Mouse (Mus musculus): ENCODE results near the gene Clec11a.

Clec11a gene

DNA sequence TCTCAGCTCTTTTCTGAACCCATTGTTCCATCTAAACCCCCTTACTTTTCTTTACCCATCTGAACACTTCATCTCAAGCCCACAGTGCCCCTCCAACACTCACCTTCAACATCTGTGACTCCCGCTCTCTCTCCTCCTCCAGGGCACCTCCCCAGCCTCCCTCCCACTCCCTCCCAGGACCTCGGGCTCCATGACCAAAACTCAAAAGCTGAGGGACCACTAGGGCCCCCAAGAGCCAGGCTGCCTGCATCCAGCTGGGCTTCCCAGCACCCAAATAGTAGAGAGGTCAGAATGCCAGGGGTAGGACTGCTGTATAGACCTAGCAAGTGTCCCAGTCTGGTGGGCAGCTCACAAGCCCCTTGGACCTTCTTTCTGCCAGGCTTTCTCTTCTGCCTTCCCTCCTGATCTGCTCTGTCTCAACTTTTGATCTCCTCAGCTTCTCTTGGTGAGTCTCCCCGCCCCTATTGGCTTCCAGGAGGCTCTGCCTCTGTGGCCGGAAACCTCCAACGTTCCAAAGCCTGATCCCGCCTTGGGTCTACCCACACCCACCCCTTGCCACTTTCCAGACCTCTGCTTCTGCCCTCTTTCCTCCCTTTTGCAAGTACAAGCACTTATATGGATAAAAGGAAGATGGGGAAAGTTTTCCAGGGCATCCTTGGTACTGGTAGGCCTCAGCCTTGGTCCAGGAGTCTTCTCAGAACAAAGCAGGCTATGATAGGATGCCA lies at the start of gene Clec11a:
TSS of gene Clec11a (minus strand) at position 387 of the 725 bp plus-strand sequence.
- DNase-seq = peak; percentile 12

DNA sequence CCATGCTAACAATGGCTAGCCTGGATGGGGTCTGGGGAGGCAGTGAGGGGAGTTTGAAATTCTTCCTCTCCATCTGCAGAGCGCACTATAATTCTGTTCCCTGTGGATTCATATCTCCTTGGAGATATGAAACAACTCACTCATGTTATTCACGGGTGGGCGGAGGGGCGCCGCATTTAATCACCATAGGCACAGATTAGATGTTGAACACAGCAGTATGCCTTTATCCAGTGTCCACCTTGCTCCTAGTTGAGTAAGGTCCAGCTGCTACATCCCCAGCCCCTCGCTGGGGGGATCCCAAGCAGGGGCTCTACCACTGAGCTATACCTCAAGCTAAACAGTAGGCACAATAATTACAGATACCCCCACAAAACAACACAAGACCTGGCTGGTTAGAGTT lies 48.7 kb upstream of the Clec11a start:
- no peak for DNase-seq

DNA sequence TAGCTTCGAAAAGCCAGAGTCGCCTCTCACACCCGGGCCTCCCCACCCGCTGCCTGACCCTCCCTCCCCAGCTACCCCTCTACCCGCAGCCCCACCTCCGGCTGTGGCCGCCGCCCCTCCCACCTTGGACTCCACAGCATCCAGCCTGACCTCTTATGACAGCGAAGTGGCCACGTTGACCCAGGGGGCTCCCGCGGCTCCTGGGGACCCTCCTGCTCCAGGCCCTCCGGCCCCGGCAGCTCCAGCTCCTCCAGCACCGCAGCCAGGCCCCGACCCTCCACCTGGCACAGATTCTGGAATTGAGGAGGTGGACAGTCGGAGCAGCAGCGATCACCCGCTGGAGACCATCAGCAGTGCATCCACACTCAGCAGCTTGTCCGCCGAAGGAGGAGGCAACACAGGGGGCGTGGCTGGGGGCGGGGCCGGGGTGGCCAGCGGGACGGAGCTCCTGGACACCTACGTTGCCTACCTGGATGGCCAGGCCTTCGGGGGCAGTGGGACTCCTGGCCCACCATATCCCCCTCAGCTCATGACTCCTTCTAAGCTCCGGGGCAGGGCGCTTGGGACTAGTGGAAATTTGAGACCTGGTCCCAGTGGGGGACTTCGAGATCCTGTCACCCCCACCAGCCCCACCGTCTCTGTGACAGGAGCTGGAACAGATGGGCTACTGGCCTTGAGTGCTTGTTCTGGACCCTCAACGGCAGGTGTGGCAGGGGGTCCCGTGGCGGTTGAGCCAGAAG lies 47.1 kb upstream of the Clec11a start:
- DNase-seq = no peak

DNA sequence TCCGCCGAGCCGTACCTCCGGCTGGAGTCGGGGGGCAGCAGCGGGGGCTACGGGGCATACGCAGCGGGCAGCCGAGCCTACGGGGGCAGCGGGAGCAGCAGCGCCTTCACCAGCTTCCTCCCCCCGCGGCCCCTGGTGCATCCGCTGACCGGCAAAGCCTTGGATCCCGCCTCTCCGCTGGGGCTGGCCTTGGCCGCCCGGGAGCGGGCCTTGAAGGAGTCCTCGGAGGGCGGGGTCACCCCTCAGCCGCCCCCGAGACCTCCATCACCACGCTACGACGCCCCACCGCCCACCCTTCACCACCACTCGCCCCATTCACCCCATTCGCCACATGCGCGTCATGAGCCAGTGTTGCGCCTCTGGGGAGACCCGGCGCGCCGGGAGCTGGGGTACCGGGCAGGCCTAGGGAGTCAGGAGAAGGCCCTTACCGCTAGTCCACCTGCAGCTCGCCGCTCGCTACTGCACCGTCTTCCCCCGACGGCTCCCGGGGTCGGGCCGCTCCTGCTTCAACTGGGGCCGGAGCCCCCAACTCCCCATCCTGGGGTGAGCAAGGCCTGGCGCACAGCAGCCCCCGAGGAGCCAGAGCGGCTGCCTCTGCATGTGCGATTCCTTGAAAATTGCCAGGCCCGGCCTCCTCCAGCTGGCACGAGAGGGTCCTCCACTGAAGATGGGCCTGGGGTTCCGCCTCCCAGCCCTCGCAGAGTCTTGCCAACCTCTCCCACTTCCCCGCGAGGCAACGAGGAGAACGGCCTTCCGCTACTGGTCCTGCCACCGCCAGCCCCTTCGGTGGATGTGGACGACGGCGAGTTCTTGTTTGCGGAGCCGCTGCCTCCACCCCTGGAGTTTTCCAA lies 46.3 kb upstream of the Clec11a start:
- peak; percentile 17 for DNase-seq

DNA sequence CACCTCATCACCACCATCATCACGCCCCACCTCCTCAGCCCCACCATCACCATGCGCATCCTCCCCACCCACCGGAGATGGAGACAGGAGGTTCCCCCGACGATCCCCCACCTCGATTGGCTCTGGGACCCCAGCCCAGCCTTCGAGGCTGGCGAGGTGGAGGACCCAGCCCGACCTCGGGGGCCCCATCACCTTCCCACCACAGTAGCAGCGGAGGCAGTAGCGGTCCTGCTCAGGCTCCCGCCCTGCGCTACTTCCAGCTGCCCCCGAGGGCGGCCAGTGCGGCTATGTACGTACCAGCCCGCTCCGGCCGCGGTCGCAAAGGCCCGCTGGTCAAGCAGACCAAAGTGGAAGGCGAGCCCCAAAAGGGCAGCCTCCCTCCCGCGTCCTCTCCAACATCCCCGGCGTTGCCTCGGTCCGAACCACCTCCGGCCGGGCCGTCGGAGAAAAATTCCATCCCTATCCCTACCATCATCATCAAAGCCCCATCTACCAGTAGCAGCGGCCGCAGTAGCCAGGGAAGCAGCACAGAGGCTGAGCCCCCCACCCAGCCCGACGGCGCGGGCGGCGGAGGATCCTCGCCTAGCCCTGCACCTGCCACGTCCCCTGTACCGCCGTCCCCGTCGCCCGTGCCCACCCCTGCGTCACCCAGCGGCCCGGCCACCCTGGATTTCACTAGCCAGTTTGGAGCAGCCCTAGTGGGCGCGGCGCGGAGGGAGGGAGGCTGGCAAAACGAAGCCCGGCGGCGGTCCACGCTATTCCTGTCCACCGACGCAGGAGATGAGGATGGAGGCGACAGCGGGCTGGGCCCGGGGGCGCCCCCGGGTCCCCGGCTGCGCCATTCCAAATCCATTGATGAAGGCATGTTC lies 45.4 kb upstream of the Clec11a start:
- peak; percentile 15 for DNase-seq

DNA sequence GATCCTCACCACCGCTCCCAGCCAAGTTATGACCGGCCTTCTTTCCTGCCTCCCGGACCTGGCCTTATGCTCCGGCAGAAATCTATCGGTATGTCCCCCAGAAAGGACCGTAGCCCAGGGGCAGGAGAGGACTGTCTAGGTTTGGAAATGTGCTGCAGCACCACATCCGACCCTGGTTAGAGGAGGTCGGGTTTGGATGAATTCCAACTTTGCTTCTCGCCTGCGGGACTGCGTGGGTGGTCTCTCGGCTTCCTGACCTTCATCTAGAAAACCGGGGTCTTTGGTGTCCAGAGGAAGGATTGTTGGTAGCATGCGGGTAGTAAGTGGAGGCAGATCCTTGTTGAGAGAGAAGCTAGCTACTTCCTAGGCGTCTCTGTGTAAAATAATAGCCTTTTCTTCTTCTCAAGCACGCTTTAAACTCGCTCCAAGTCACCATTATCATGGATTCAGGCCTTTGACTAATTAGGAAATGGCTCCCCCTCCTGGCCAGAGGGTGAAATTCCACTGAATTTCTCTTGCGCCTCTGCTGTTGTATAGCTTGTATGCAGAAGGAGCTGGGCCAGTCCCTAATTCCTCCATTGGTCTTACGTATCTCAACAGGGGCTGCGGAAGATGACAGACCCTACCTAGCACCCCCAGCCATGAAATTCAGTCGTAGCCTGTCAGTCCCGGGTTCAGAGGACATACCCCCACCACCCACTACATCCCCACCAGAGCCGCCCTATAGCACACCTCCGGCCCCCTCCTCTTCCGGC lies 44.4 kb upstream of the Clec11a start:
- peak; percentile 77 for DNase-seq

DNA sequence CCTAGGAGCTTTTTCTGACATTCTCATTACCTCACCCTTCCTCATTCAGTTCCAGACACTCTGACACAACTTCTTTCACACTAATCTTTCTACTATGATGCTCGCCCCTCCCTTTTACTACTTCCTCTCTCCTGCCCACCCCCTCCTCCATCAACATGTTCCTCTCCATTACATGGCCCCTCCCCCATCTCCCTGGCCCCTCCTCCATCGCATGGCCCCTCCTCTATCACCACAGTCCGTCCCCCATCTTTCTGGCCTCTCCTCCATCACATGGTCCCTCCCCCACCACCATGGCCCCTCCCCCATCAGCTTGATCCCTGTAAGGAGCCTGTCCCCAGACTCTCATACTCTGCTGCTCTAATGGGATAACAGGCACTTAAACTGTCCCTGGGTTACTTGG lies 42.3 kb upstream of the Clec11a start:
- no peak for DNase-seq

DNA sequence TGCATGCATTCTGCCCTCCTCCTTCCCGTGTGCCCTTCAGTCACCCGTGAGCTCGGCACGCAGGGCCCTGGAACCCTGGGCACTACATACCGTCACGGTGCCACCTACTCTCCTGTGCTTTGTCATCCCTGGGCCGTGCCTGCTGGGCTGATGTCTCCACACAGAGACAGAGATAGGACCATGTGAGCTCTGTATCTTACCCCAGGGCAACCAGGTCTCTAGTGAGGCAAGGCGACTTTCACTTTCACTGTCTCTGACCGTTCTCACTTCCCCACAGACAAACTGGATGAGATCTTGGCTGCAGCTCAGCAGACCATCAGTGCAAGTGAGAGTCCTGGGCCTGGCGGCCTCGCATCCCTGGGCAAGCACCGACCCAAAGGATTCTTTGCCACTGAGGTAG lies 37.9 kb upstream of the Clec11a start:
- no peak for DNase-seq

DNA sequence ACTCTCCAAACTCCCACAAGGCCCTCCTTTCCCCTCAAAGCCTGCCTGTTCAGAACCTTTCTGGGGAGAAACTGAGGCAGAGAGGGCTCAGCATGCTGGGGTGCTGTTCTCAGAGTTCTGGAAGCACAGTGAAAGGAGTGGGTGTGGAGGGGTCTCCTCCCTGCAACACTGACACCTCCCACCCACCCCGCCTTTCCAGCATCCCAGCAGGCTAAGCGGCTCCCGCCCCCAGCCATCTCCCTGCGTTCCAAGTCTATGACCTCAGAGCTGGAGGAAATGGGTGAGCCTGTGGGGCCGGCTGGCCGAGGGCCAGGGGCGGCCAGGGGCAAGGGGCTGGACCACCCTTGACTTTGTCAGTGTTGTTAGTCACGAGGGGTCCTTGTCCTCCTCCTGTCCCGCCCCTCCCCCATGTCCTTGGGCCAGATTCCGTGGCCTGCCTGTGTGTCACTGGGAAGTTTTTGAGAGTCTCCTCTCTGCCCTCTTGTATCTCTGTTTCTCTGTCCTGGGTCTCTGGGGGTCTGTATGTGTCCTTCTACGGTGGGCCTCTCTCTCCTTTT lies 36.8 kb upstream of the Clec11a start:
- no peak for DNase-seq

DNA sequence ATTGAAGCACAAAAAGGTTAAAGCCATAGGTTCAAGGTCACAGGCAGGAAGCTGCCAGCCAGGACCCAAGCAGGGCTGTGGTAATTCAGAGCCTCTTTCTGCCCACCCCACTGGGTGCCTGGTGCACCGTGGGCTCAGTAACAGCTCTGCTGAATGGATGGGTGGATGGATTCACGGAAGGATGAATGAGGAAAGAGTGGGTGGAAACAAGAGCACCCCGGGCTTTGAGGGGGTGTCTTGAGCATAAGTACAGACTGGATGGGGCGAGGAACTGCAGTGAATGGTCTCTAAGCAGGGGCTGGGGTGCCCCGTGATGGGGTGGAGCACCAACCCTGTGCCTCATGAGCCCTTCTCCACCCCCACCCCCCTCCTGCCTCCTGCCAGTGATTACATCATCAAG lies 35.0 kb upstream of the Clec11a start:
- DNase-seq = no peak

DNA sequence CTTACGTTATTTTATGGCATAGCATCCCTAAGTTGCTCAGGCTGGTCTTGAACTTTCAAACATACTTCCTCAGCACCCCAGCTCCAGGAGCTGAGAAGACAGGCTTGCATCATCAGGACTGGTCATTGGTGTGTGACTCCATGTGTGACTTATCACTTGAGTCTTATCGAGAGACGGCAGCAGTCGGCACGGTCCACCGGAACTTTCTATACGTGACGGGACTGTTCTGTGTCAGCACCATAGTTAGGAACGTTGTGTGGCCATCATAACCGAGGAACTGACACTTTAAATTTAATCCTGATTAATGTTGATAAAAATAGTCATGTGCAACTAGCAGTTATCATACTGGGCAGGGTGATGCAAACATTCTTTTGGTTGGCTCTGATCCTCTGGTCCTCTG lies 34.4 kb upstream of the Clec11a start:
- no peak for DNase-seq

DNA sequence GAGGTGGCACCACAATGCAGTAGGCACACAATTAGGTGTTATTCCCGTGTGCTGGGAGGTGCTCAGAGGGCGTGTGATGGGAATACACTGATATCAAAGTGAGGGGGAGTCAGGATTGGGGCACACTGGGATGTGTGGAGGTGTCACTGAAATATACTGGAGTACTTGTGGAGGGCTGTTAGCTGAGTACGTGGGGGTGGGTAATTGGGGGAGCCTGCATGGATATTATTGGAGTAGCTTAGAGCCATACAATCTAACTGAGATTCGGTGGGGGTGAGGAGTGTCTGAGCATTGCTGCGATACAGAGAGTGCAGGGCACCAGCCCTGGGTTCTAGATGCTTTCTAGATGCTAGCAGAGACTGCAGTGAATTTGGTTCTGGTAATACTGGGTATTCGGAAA lies 33.5 kb upstream of the Clec11a start:
- no peak for DNase-seq

DNA sequence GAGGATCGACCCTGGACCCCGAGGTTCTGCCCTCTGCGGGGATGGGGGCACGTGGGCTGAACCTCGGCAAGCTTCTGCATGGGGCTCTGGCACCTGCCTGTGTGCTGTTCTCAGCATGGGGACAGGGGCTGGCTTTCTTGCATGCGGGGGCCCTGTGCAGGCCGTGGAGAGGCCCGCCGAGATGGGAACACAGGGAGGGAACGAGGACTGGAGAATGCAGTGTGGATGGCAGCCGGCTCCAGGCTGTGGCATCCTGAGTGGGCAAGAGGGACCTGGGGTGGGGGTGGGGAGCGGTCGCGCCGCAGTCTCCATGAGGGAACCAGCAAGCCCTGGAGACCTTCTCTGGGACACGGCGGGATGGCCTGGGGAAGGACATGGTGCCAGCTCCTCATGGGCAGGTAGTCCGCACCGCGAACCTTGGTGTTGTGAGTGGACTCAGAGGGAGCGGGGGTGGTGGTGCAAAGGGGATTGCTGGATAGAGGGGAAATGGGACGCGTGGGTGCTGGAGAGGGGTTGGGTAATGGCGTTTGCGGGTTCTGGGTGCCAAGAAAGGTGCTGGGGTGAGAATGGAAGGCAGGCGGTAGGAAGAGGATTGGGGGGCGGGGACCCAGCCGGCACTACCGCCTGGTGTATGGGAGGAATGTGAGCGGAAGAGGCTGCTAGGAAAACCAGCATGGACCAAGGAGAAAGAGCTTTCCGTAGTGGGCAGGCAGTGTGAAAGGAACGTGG lies 30.6 kb upstream of the Clec11a start:
- DNase-seq = no peak

DNA sequence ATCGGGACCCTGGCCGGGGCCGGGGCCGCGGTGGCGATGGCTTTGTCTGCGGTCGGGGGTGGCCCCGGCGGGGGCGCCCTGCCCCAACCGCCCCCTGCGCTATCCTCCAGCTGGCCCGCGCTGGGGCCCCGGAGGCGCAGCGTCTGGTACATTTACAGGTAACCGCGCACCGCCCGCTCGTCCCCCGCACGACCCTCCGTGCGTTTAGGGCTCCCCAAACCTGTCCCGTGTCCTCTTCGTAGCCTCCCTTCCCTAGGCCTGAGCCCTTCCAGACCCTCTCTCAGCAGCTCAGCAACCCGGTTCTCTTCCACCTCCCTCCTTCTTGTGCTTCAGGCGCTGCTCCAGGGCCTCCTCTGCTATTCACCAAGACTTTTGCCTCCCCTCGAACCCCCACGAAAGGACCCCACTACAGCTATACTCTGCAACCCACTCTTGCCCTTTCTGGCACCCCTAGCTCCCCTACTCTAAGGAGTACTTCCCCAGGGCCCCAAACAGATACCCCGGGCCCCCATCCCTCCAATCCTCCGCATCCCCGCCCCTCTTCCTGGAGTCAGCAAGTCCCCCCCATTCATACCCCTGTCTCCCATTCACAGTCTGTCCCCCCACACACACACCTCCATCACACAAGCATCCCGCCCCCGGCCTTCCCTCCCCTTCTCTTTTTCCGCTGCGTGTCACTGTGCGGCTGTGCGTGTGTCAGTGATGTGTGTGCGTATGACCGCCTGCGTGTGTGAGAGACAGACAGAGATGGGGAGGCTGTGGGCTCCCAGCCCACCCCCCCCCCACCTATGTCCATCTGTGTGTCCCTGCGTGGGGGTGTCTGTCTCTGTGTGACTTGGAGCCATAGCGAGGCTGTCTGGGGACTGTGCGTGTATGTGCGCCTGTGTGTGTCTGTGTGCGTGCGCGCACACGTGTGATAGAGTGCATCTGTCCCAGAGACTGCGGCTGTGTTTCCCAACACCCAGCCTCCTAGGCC lies 29.6 kb upstream of the Clec11a start:
- DNase-seq = no peak

DNA sequence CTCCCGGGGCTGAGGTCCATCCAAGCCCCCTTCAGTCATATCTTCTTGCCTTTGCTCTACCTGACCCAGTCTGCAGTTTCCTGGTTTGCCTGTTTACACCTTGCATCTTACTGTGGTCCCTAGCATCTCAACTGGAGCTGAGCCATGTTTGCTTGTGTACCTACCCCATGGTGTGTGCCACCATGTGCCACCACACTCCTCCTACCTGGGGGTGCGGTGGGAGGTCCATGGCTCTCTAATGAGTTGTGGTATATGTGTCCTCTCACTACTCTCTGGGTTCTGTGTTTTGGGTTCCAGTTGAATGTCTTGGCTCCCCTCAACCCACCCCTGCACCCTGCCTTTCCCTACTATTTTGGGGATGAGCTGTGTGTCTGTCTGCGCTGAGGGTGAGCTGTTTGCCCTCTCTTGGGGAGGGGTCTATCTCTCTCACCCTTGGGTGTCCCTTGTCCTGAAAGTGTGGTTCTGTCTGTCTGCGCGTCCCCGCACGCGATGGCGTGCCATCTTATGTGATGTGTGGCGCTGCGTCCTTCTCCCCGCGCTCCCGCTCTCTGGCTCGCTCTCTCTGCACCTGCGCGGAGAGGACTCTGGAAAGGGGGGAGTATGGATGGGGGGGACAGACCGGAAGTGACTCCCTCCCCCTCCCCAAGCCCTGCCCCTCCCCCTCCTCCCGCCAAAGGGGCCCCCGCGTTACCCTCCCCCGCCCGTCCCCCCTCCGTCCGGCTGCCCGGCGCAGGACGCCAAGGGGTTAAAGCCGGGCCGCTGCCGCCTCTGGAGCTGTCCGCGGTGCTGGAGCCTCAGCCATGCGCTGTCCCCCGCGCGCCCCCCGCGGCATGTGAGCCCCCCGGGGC lies 28.6 kb upstream of the Clec11a start:
- peak; percentile 56 for DNase-seq

DNA sequence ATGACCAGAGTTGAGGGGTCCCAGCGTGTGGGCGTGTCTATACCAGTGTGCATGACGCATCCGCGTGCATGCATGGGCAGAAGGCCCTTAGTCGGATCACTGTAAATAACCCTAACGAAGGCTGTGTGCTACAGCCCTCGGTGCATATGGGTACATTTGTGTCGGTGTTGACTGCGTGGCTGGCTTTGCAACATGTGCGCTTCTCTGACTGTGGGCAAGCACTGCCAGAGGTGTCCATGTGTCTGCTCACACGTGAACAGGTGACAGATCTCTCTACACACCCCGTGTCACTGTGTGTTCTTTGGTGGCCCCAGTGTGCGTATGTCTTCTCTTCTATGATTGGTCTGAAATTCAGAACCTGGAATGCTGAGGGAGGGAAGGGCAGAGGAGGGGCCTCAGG lies 27.4 kb upstream of the Clec11a start:
- no peak for DNase-seq

DNA sequence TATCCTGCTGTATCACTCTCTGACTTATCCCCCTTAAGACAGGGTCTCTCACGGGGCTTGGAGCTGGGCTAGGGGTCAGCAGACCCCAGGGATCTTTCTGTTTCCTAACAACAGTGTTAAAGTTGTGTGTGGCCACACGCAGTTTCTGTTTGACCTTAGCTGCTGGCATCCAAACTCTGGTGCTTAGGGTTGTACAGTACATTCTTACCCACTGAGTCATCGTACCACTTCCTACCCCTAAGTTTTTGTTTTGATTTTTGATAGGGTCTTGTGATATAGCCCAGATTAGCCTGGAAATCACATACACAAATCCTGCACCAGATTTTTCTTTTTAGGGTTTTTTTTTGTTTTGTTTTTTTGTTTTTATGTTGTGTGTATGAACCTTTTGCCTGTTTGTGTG lies 25.6 kb upstream of the Clec11a start:
- DNase-seq = no peak

DNA sequence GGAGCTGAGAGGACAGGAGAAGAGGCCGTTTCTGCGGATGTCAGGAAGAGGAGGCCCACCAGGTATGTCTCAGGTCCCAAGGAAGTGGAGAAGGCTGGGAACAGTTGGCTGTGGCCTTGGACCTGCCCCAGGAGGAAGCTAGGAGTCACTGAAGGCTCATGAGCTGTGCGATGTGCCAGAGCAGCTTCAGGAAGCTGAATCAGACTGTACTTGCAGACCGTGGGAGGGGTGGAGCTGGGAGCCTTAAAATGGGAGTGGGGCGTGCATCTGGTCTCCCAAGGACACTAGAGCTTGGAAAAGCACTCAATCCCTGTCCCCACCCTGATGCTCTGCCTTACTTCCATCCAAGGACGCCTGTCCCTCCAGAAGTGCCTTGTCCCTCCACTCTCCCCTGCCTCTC lies 19.9 kb upstream of the Clec11a start:
- no peak for DNase-seq

DNA sequence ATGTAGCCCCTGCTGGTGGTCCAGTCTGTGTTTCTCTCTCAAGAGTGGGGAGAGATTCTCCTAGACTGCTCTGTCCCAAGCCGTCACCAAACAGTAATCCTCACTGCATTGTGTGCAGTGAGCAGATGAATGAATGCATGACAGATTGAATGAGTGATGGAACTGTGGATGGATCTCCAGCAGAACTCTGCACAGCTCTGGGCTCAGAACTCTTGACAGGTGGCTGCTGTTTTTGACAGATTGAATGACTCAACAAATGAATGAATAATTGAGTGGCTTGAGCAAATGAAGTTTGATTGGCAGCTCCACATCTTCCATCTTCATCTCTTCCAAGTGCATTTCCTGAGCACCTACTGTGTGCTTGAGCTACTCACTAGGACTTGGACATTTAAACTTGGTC lies 15.6 kb upstream of the Clec11a start:
- DNase-seq = no peak
